Mouse (Mus musculus) erythroblast, embryonic 14.5 days (primary cell): ENCODE data around the gene Camsap2. TPM values are rescaled to one million over a fixed set of nuclear protein-coding genes. Genes with fewer than 3 reads are reported as not detected.

Experiments
- H3K27me3 ChIP-seq: 2 replicates; pipeline ENCODE4 v1.6.1; 2012; ENCODE audit warnings: inconsistent platforms; ENCODE audit not compliant: control insufficient read depth
- H3K36me3 ChIP-seq: 2 replicates; pipeline ENCODE4 v1.6.1; 2012; ENCODE audit warnings: mild to moderate bottlenecking, inconsistent platforms; ENCODE audit not compliant: control insufficient read depth
- H3K4me1 ChIP-seq: 2 replicates; pipeline ENCODE4 v1.6.1; 2012; ENCODE audit warnings: inconsistent platforms; ENCODE audit not compliant: control insufficient read depth
- H3K4me3 ChIP-seq: replicated peaks from 2 replicates; pipeline ENCODE3; 2012; ENCODE audit warnings: moderate library complexity, mild to moderate bottlenecking, inconsistent platforms
- H3K9me3 ChIP-seq: 2 replicates; pipeline ENCODE4 v1.6.1; 2012; ENCODE audit warnings: low read length, inconsistent platforms, mixed read lengths; ENCODE audit not compliant: control insufficient read depth
- GATA1 ChIP-seq: IDR thresholded peaks from 2 replicates; pipeline ENCODE4 v1.6.1; 2012; ENCODE audit warnings: low read length, inconsistent platforms, mixed read lengths
- TAL1 ChIP-seq: IDR thresholded peaks from 3 replicates; pipeline ENCODE4 v1.6.1; 2012; ENCODE audit warnings: low read length, inconsistent platforms, mixed read lengths
- polyA plus RNA-seq: library from polyadenylated mRNA; stranded (reverse); fragments of >175 nt; gene quantifications from 2 replicates; pipeline ENCODE4 v1.2.3, GENCODE M21; 2012

Camsap2 gene
- polyA plus RNA-seq, 1 experiment: 1.1 TPM

GRCm38 (mm10) chr1:136348137-136348536 lies 2.2 kb upstream of the Camsap2 start:
- peaks cover 7% of the 10 kb centered on the region for H3K27me3 ChIP-seq
- H3K4me1 ChIP-seq: peaks cover 66% of the 10 kb centered on the region
- TF ChIP-seq TAL1 (no peak), GATA1 (no peak)

GRCm38 (mm10) chr1:136347140-136347539 lies 1.2 kb upstream of the Camsap2 start:
- peaks cover 22% of the 10 kb centered on the region for H3K36me3 ChIP-seq
- peaks cover 7% of the 10 kb centered on the region for H3K27me3 ChIP-seq
- peaks cover 68% of the 10 kb centered on the region for H3K4me1 ChIP-seq
- H3K9me3 ChIP-seq: no peaks in the 10 kb centered on the region
- peak overlapping the region; percentile 70 for H3K4me3 ChIP-seq
- TF ChIP-seq TAL1 (peak; percentile 84), GATA1 (peak; percentile 89)

More at GRCm38 (mm10) chr1:136348137-136348536, 2.2 kb upstream of the Camsap2 start:
- H3K4me3 ChIP-seq: no peak overlapping the region
- peaks cover 12% of the 10 kb centered on the region for H3K36me3 ChIP-seq
- no peaks in the 10 kb centered on the region for H3K9me3 ChIP-seq

- Histone ChIP-seq H3K9me3 (no peaks in the 10 kb centered on the region), H3K4me1 (peaks cover 70% of the 10 kb centered on the region), H3K36me3 (peaks cover 29% of the 10 kb centered on the region), H3K4me3 (peak overlapping the region; percentile 70), H3K27me3 (peaks cover 2% of the 10 kb centered on the region)
- no peak for TF ChIP-seq GATA1
- no peak for TF ChIP-seq TAL1
These were observed 600 bp upstream of the Camsap2 start for GRCm38 (mm10) chr1:136346373-136347035.

GRCm38 (mm10) chr1:136344768-136345453 lies 993 bp downstream of the Camsap2 start:
- peaks cover 67% of the 10 kb centered on the region for H3K4me1 ChIP-seq
- TF ChIP-seq GATA1 (no peak), TAL1 (no peak)

GRCm38 (mm10) chr1:136344281-136344680 lies 1.6 kb downstream of the Camsap2 start:
- Histone ChIP-seq H3K9me3 (peaks cover 12% of the 10 kb centered on the region), H3K36me3 (peaks cover 51% of the 10 kb centered on the region), H3K27me3 (no peaks in the 10 kb centered on the region), H3K4me1 (peaks cover 63% of the 10 kb centered on the region), H3K4me3 (peak overlapping the region; percentile 70)
- no peak for TF ChIP-seq GATA1
- no peak for TF ChIP-seq TAL1

More at GRCm38 (mm10) chr1:136344768-136345453, 993 bp downstream of the Camsap2 start:
- Histone ChIP-seq H3K27me3 (no peaks in the 10 kb centered on the region), H3K9me3 (peaks cover 6% of the 10 kb centered on the region), H3K4me3 (peak overlapping the region; percentile 70), H3K36me3 (peaks cover 45% of the 10 kb centered on the region)

GRCm38 (mm10) chr1:136343727-136344126 lies 2.2 kb downstream of the Camsap2 start:
- H3K36me3 ChIP-seq: peaks cover 54% of the 10 kb centered on the region
- peak overlapping the region; percentile 70 for H3K4me3 ChIP-seq
- peaks cover 58% of the 10 kb centered on the region for H3K4me1 ChIP-seq
- H3K9me3 ChIP-seq: peaks cover 15% of the 10 kb centered on the region
- H3K27me3 ChIP-seq: no peaks in the 10 kb centered on the region
- TF ChIP-seq GATA1: no peak
- no peak for TF ChIP-seq TAL1

GRCm38 (mm10) chr1:136340541-136340940 lies 5.4 kb downstream of the Camsap2 start:
- peaks cover 74% of the 10 kb centered on the region for H3K36me3 ChIP-seq
- peaks cover 33% of the 10 kb centered on the region for H3K4me1 ChIP-seq
- TF ChIP-seq TAL1 (no peak), GATA1 (no peak)
- no peak overlapping the region for H3K4me3 ChIP-seq
- peaks cover 26% of the 10 kb centered on the region for H3K9me3 ChIP-seq
- H3K27me3 ChIP-seq: no peaks in the 10 kb centered on the region

- Histone ChIP-seq H3K4me3 (no peak overlapping the region), H3K4me1 (peaks cover 27% of the 10 kb centered on the region), H3K27me3 (no peaks in the 10 kb centered on the region), H3K9me3 (peaks cover 19% of the 10 kb centered on the region), H3K36me3 (peaks cover 87% of the 10 kb centered on the region)
- no peak for TF ChIP-seq TAL1
- no peak for TF ChIP-seq GATA1
These were observed 11.2 kb downstream of the Camsap2 start for GRCm38 (mm10) chr1:136334743-136335142.

- Histone ChIP-seq H3K36me3 (peaks cover 90% of the 10 kb centered on the region), H3K4me3 (no peak overlapping the region), H3K4me1 (peaks cover 34% of the 10 kb centered on the region), H3K9me3 (peaks cover 10% of the 10 kb centered on the region), H3K27me3 (no peaks in the 10 kb centered on the region)
- TF ChIP-seq TAL1: no peak
- TF ChIP-seq GATA1: no peak
These were observed 12.4 kb downstream of the Camsap2 start for GRCm38 (mm10) chr1:136333512-136333911.
